Mouse (Mus musculus) ovary, postnatal 10 days (tissue): ENCODE measurements around the gene Uba6.
A peak's percentile ranks its signal among the peaks of the same experiment; 100 is the strongest.

ENCODE experiments used
- DNase-seq: peaks from one replicate; pipeline ENCODE4 v3.0.0; 2022; ENCODE audit warnings: low spot score

The Uba6 gene

DNA sequence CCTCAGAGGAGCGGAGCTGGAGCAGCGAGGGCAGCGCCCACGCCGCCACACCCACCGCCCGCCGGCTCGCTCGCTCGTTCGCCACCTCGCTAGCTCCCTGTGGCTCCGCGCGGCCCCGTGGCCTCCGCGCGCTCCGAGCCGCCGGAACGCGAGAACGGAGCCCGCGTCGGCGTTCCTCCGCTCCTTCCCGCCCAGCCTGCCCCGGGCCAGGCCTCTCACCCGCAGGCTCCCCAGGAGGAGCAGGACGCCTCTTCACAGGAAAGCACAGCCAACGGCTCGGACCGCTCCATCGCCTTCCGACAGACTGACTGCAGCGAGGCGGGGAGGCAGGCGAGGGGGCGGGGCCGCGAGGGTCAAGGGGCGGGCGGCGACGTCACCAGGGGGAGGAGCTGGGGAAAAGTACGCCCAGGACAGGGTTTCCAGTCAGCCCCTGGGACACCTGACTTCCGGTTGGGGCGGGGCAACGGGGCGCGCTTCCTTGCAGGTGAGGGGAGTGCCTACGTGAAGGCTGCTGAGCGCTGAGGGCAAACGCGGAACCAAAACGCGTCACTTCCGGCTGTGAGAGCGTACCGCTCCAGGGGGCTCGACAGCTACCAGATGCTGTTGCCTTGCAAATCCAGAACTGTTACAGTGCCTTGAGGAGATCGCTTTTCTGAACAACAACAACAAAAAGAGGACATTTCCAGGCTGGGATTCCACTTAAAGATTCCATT, at the start of gene Uba6:
Uba6 (minus strand) TSS at position 355 of the 713 bp plus-strand sequence.
- DNase-seq: peak; percentile 98

- no peak for DNase-seq
Observed at GRCm38 (mm10) chr5:86197801-86198200, 25.2 kb upstream of the Uba6 start, which contains the start of gene Gnrhr. TSS of gene Gnrhr (minus strand) at chr5:86197901.

DNA sequence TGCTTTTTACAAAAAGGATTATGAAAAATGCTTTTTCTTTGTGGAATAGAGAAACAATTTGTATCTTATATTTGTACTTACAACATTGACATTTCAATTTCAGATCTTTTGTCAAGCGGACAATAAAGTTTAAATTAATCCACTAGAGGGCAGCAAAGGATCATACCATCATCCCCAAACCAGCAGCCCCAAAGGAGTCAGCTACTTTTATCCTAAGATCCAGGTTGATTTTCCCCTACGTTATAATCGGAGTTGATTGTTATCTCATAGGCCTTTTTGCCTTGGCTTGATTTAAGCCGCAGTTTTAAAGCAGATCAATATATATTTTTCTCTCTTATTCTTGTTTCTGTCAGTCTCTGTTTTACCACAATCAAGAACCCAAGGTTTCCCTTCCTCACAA, 18.8 kb upstream of the Uba6 start:
- no peak for DNase-seq

DNA sequence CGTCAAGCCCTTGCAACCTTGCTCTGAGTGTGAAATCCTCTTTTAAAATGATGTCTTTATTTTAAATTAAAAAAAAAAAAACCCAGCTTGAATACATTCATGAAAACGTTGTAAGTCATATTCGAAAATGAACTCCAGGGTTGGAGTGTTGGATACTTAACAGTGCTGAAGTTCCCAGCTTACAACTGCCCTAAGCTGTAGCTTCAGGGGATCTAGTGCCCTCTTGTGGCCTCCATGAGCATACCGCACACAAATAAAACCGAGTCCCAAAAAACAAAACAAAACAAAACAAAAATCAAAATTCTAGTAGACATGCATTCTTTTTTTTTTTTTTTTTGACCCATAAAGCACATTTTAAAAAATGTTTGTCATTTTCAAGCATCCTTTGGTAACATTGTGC, 18.2 kb upstream of the Uba6 start:
- DNase-seq: no peak

DNA sequence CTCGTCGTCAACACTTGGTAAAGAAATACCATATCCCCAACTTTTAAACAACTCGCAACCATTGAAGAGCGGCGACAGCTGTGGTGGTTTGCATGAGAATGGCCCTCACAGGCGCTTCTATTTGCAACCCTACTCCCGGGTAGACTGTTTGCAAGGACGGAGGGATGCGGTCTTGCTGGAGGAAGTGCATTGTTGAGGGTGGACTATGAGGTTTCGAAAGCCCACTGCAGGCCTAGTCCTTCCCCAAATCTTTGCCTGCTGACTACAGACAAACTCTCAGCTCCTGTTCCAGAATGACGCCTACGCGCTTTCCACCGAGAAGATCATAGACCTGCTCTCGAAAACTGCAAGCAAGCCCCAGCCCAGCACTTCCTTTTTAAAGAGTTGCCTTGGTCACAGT, 17.7 kb upstream of the Uba6 start:
- no peak for DNase-seq

GRCm38 (mm10) chr5:86187441-86187840, 14.8 kb upstream of the Uba6 start:
- DNase-seq: no peak

DNA sequence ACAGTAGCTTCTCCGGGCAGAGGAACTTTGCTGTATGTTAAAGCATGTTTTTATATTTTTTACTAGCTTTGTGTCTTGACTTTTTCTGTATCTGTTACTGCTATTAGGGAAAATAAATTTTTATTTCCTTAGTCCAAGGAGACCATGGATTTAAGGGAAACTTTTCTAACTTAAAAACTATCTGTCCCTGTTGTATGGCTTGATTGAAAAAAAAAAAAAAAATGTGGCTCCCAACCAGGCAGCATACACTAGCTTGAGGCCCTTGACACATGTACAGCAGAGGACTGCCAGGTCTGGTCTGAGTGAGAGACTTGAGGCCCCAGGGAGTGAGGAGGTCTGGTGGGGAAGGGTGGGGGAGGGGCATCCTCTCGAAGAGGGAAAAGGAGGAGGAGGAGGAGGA, 1.2 kb upstream of the Uba6 start:
- no peak for DNase-seq

GRCm38 (mm10) chr5:86172088-86172448, 535 bp downstream of the Uba6 start:
- no peak for DNase-seq

DNA sequence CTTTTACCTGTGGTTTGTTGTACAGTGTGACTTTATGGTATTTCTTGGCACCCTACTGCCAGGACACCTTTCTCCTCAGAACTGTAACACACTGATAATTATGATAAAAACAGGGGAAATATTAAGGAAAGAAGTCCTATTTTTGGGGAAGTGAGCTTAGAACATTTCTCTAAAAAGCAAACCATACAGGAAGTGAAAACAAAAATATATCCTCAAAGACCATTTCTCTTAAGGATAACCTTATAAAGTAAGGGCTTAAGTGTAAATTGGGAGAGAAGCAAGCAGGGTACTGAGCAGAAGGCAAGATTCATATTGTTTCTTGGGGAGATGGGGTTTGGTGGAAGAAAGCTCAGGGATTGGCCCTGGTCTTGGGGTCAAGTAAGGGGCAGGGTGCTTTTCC, 42.8 kb downstream of the Uba6 start:
- DNase-seq: no peak

- no peak for DNase-seq
Observed at GRCm38 (mm10) chr5:86128749-86129148, 43.9 kb downstream of the Uba6 start.

- DNase-seq: no peak
Observed at GRCm38 (mm10) chr5:86118457-86119094, 54.0 kb downstream of the Uba6 start.

GRCm38 (mm10) chr5:86113997-86114396, 58.6 kb downstream of the Uba6 start:
- no peak for DNase-seq

DNA sequence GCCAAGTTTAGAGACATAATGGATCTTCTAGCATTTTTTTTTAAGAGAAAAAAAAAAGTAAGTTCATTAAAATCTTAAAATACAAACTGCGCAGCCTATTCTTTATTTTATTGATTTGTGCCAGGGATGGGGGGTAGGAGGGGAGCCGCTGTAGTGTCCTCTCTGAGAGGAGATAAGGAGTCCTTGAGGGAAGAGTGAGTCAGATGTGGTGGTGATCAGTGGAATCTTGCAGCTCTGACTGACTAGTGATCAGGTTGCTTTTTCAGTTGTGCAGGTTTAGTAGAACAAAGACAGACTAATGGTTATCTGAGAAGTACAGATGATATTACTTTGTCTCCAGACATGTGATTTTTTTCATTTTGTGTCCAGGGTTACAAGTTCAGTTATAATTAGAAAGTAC, 59.6 kb downstream of the Uba6 start:
- no peak for DNase-seq

DNA sequence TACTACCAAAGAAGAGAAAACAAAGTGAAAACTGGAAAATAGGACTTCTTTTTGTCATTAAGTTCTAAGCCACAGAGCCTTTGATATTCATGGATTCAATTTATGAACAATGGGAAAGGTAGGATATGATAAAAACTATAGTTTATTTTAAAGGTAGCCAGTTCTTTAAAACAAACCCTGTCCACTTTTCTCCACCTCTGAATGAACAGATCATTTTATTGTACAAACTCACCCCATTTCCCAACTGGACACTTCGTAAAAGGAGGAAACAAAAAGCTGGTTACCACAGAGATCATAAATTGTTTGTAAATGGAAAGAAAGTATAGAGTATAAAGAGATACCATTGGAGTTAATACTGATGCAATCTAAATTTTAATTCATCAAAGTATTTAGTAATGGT, 61.5 kb downstream of the Uba6 start:
- no peak for DNase-seq

- no peak for DNase-seq
Observed at GRCm38 (mm10) chr5:86106610-86107009, 66.0 kb downstream of the Uba6 start.

- DNase-seq: no peak
Observed at GRCm38 (mm10) chr5:86102176-86102575, 70.4 kb downstream of the Uba6 start.

DNA sequence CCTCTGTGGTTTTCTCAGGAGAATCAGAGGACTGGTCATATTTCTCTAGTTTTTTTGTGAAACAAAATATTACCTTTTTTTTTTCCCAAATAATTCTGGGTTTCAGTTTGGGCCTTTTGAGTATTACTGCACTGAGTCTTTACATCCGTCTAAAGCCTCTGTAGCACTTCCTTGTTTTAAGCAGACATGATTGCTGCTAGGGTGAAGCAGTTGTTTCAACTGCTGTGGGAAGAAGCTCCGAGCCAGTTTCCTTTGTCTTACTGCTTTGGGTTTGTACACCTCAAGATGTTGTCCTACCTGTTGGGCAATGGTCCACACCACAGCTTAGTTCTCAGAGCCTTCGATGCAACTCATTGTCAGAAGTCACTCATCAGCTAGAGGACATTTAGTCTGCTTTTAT, 72.0 kb downstream of the Uba6 start:
- no peak for DNase-seq

- no peak for DNase-seq
Observed at GRCm38 (mm10) chr5:86098988-86099387, 73.6 kb downstream of the Uba6 start.

GRCm38 (mm10) chr5:86094754-86095153, 77.8 kb downstream of the Uba6 start:
- no peak for DNase-seq

- DNase-seq: no peak
Observed at GRCm38 (mm10) chr5:86086751-86087150, 85.9 kb downstream of the Uba6 start.

DNA sequence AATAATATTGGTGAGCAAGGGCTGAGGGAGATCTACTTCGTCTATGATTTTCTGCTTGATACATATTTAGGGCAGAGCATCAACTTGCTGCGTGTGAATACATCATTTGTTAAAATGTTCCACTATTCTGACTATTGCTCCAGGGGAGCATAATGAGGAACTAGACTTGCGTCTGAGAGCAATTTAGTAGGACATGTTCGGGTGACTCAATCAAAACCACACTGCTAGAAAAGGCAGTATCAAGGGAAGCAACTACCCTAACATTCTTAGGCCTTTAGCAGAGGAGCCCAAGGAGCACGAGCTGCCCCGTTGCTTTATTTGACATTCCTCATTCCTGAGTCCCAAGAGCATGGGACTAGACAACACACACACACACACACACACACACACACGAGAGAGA, 87.6 kb downstream of the Uba6 start:
- no peak for DNase-seq

DNA sequence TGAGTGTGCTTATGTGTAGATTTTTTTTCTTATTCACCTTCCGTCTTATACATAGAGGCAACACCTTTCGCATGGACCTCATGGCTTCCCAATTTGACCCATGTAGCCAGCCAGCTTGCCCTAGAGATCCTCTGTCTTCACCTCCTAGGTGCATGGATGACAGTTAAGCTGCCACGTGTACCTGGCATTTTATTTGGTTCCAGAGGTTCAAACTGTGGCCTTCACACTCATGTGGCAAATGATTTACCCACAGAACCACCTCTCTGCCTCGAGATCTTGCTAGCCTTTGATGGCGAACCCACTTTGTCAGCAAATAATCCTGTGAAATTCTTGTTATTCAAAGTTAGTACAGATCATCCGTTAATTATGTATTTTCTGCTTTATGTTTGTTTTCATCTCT, 88.6 kb downstream of the Uba6 start:
- DNase-seq: no peak

GRCm38 (mm10) chr5:86078720-86079334, 93.8 kb downstream of the Uba6 start:
- no peak for DNase-seq
